Mouse (Mus musculus) cerebellum, adult 2 months (tissue): ENCODE data around the gene Fig4. TPM values are rescaled to one million over a fixed set of nuclear protein-coding genes. Genes with fewer than 3 reads are reported as not detected.

Experiments used
- DNase-seq, 2 experiments: peaks; one replicate each; pipeline ENCODE4 v3.0.0; 2021
- H3K27ac ChIP-seq: fragments of 200-500 bp; 2 replicates; pipeline ENCODE4 v1.5.1; 2012; ENCODE audit warnings: low read length, control low read depth, inconsistent platforms; ENCODE audit not compliant: insufficient read depth
- H3K27me3 ChIP-seq: fragments of 200-500 bp; 2 replicates; pipeline ENCODE4 v1.6.1; 2012; ENCODE audit warnings: inconsistent platforms, mild to moderate bottlenecking, low read length, moderate library complexity; ENCODE audit not compliant: control insufficient read depth, insufficient read depth
- H3K4me1 ChIP-seq: fragments of 200-500 bp; 2 replicates; pipeline ENCODE4 v1.6.1; 2011; ENCODE audit warnings: low read length; ENCODE audit not compliant: control insufficient read depth, insufficient read depth
- H3K4me3 ChIP-seq: fragments of 200-500 bp; replicated peaks from 2 replicates; pipeline ENCODE3; 2011; ENCODE audit warnings: mild to moderate bottlenecking, low read depth, low read length, control low read depth; ENCODE audit not compliant: insufficient read depth
- CTCF ChIP-seq: fragments of 200-500 bp; IDR thresholded peaks from 2 replicates; pipeline ENCODE4 v1.5.1; 2011; ENCODE audit warnings: low read depth, mild to moderate bottlenecking, control low read depth, low read length, moderate library complexity, borderline replicate concordance; ENCODE audit not compliant: insufficient read depth
- POLR2A ChIP-seq: fragments of 200-500 bp; IDR thresholded peaks from 2 replicates; pipeline ENCODE4 v1.6.1; 2011; ENCODE audit warnings: low read length, control low read depth, borderline replicate concordance; ENCODE audit not compliant: insufficient read depth
- WGBS: fragments of 180-500 bp; shearing (Covaris S2); methylation state at CpG from one replicate; pipeline ENCODE4 v1.1.7; 2018; 5-methylcytosine and 5-hydroxymethylcytosine counted together
- polyA plus RNA-seq: library from polyadenylated mRNA; depleted of rRNA; stranded (reverse); fragments of >200 nt; gene quantifications from 2 replicates; pipeline ENCODE4 v1.2.3, GENCODE M21; 2012

Fig4 gene
- polyA plus RNA-seq, 1 experiment = 19.3 TPM

DNA sequence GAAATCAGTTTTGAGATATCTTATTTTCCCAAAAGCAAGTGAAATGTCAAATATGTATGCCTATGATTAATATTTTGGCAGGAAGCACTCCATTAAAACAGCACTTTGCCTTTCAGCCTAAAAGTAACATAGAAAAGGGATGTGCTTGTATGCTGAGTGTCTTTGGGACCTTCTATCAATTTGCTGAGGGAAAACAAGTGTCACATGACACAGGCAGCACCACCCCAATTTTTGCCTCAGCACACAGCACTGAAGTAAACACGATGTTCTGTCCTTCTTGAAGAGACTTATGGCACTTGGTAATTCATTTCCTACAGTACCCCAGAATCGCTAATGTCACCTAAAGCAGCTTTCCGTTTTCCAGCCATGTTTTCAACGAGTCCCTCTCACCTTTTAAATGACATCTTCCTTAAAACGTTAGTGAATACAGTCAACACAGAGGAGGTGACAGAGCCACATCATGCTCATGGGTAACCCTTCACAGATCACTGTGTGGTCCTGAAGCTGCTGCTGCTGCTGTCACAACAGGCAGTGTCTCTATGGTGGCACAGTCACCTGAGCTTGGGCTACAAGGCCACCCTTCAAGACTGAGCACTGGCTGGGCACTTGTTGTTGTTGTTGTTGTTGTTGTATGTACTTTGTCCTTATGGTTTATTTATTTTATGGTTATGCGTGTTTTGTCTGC, 61.4 kb downstream of the Fig4 start:
- H3K4me1 ChIP-seq = no peaks in the 10 kb centered on the region
- H3K27me3 ChIP-seq = no peaks in the 10 kb centered on the region
- no peak for DNase-seq
- 85% methylated on average over 6 of the region's 6 CpGs for WGBS
- TF ChIP-seq POLR2A (no peak), CTCF (no peak)
- H3K4me3 ChIP-seq = no peak overlapping the region
- no peak overlapping the region for H3K27ac ChIP-seq

DNA sequence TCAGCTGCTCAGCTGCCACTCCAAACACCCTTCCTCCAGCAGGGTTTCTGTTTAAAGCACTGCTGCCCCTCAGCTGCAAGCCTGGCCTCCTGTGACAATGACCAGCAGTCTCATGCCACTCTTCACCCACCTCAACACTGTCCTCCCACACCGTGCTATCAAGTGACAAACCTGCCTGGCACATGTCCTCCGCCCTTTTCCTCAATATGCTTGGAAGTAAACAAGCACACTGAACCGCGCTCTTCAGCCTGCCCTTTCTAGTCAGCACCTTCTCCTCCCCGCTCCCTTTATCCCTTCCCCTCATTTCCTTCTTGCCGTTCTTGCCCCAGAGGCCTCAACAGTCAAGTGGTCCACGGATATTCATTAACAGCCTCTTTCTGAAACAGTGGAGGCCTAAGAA, 62.0 kb downstream of the Fig4 start:
- no peak overlapping the region for H3K27ac ChIP-seq
- WGBS = 80% methylated on average over 7 of the region's 7 CpGs
- no peaks in the 10 kb centered on the region for H3K27me3 ChIP-seq
- H3K4me1 ChIP-seq = no peaks in the 10 kb centered on the region
- H3K4me3 ChIP-seq = no peak overlapping the region
- TF ChIP-seq CTCF = no peak
- TF ChIP-seq POLR2A = no peak
- DNase-seq = no peak

DNA sequence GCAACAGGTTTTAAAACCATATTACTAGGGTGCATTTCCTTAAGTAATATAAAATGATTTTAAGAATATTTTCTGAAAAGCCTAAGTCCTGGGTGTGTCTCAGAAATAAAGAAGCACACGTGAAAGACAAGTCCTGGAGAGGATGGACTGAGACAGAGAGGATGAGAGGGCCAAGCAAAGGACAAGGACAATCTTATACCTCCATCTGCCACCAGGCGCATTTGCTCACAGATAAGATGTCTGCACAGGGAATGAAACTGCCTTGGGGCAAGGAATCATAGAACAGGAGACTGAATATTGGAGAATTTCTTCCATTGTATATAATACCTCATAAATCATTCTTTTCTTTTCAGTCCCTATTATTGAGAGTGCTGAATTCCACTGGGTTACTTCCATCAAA, 67.0 kb downstream of the Fig4 start:
- TF ChIP-seq CTCF = no peak
- no peak for TF ChIP-seq POLR2A
- no peaks in the 10 kb centered on the region for H3K27me3 ChIP-seq
- no peak overlapping the region for H3K4me3 ChIP-seq
- WGBS = 95% methylated on average over 2 of the region's 2 CpGs
- no peaks in the 10 kb centered on the region for H3K4me1 ChIP-seq
- H3K27ac ChIP-seq = no peak overlapping the region
- no peak for DNase-seq

DNA sequence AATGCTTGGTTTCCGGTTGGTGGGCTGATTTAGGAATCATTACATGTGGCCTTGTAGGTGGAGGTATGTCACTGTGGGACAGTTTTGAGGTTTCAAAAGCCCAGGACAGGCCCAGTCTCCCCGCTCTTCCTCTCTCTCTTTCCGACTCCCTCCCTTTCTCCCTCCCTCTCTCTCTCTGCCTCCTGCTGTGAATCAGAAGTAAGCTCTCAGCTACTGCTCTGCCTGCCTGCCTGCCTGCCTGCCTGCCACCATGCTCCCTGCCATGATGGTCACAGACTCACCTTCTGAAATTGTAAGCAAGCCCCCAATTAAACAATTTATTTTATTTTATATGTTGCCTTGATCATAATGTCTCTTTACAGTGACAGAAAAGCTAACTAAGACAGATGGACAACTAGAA, 67.5 kb downstream of the Fig4 start:
- Histone ChIP-seq H3K4me3 (no peak overlapping the region), H3K27ac (no peak overlapping the region), H3K4me1 (no peaks in the 10 kb centered on the region), H3K27me3 (no peaks in the 10 kb centered on the region)
- TF ChIP-seq CTCF = no peak
- TF ChIP-seq POLR2A = no peak
- DNase-seq = no peak
- WGBS = 90% methylated on average over 3 of the region's 3 CpGs

DNA sequence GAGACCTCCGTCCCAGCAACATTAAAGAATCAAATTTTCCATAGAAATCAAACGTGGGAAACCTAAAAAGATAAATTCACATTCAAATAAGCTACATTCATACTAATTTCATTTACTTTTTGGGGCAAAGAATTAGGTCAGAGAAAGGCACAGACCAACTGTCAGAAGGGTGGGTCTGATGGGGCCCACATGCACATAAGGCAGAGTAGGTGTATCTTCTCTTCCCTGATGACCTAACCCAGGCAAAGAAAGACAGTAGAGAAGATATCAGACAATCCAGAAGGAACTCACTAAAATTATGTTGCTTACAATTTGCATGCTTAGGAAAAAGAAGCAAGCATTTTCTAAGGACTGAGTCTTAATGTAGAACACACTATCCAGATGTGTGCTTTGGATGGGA, 67.9 kb downstream of the Fig4 start:
- H3K27ac ChIP-seq = no peak overlapping the region
- no peak for DNase-seq
- 88% methylated on average over 2 of the region's 2 CpGs for WGBS
- H3K4me3 ChIP-seq = no peak overlapping the region
- no peak for TF ChIP-seq POLR2A
- TF ChIP-seq CTCF = no peak
- H3K27me3 ChIP-seq = no peaks in the 10 kb centered on the region
- no peaks in the 10 kb centered on the region for H3K4me1 ChIP-seq

DNA sequence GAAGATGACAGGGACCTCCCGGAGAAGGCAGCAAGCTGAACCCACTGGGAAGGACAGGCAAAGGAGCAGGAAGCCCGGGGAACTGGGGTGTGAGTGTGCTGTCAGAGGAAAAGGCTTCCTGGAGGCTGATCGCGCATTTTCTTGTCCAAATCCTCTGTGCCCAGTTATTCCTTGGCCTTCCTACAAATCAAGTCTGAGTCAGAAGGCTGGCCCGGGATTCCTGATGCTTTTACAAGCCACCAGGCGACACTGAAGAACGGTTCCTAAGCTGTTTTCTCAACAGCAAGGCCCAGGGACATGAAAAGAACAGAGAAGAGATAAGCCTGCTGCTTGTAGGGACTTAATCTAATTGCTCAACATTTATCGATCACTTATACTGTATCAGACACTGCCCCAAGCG, 68.5 kb downstream of the Fig4 start:
- Histone ChIP-seq H3K4me3 (no peak overlapping the region), H3K27me3 (no peaks in the 10 kb centered on the region), H3K4me1 (no peaks in the 10 kb centered on the region), H3K27ac (no peak overlapping the region)
- DNase-seq = no peak
- WGBS = 66% methylated on average over 9 of the region's 9 CpGs
- TF ChIP-seq CTCF (no peak), POLR2A (no peak)

DNA sequence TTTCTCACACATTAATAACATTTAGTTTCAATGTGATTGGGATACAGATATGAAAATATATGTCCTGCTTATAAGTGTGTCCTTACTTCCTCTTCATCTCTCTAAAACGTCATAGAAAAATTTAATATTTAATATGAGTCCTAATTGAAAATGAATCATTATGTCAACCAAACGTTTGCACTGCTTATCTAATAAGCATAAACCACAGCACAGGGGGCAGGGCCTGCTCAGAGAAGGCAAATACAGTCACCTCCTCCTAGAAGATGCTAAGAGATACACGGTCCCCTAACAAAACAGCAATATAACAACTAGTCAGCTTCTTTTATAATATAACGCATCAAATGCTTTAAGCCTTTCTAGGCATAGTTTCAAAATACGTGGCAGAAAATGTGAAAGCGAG, 69.9 kb downstream of the Fig4 start:
- TF ChIP-seq POLR2A = no peak
- no peak for TF ChIP-seq CTCF
- no peaks in the 10 kb centered on the region for H3K4me1 ChIP-seq
- H3K27ac ChIP-seq = no peak overlapping the region
- H3K27me3 ChIP-seq = no peaks in the 10 kb centered on the region
- 88% methylated on average over 6 of the region's 6 CpGs for WGBS
- H3K4me3 ChIP-seq = no peak overlapping the region
- DNase-seq = no peak

DNA sequence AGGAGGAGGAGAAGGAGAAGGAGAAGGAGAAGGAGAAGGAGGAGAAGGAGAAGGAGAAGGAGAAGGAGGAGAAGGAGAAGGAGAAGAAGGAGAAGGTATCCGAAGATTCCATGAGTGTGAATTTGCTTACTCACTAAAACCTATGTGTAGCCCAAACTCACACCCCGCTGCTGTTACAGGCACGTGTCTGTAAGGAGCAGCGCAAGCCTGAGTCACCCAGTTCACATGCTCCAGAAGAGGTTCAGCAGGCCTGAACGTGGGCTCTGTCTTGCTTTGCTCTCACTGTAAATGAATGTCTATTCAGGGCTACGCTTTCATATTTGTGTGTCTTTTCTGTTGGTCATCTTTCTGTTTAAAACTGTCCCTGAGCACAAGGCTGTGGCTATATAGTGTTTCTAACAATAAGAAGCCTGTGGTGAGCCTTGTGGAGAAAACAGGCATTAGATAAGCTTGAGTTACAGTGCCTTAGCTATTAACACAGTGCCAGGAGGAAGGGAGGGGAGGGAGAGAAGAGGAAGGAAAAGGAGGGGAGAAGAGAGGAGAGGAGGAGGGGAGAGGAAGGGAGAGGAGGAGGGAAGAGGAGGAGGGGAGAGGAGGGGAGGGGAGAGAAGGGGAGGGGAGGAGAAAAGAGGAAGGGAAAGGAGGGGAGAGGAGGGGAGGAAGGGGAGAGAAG, 71.8 kb downstream of the Fig4 start:
- Histone ChIP-seq H3K27me3 (no peaks in the 10 kb centered on the region), H3K27ac (no peak overlapping the region)
- no peak for DNase-seq

More for the DNA sequence above, 71.8 kb downstream of the Fig4 start:
- no peaks in the 10 kb centered on the region for H3K4me1 ChIP-seq
- 80% methylated on average over 6 of the region's 6 CpGs for WGBS
- H3K4me3 ChIP-seq = no peak overlapping the region
- TF ChIP-seq CTCF (no peak), POLR2A (no peak)
